Mouse (Mus musculus) gastrocnemius, postnatal 14 days (tissue): Measurements from ENCODE around the gene Cbx7. TPM values are rescaled to one million over a fixed set of nuclear protein-coding genes. Genes with fewer than 3 reads are reported as not detected.

ENCODE experiments used
- DNase-seq: peaks from one replicate; pipeline ENCODE4 v3.0.0; 2021; ENCODE audit warnings: mixed read lengths
- intact Hi-C: fragments of 180-260 bp; cut with DNase I; formaldehyde crosslinking; loops from one replicate; pipeline ENCODE4 v1.15.1; 2025; ENCODE audit warnings: low total_unique reads
- microRNA-seq, 2 experiments: library from miRNA; unstranded; fragments of <30 nt; microRNA quantifications; one replicate each; pipeline ENCODE4 v1.2.0; 2021
- total RNA-seq, 2 experiments: library from RNA; stranded (reverse); gene quantifications; 2 replicates each; pipeline ENCODE4 v1.2.3; 2021

Gene Cbx7
- total RNA-seq, 2 experiments from 2014 or later: 3.7 to 4.5 TPM

- intact Hi-C loops: no loop called here
- peak; percentile 35 for DNase-seq
These were observed 92.2 kb downstream of the Cbx7 start for GRCm38 (mm10) chr15:79878725-79879136.

- intact Hi-C loops: no loop called here
- DNase-seq: no peak
These were observed 95.5 kb downstream of the Cbx7 start for GRCm38 (mm10) chr15:79875261-79875995.

GRCm38 (mm10) chr15:79873995-79874394, 96.9 kb downstream of the Cbx7 start:
- intact Hi-C loops: no loop called here
- no peak for DNase-seq

GRCm38 (mm10) chr15:79873545-79873944, 97.4 kb downstream of the Cbx7 start:
- intact Hi-C loops: no loop called here

GRCm38 (mm10) chr15:79867260-79868002, 103.5 kb downstream of the Cbx7 start:
- intact Hi-C loops: no loop called here
- DNase-seq: no peak

More at GRCm38 (mm10) chr15:79873545-79873944, 97.4 kb downstream of the Cbx7 start:
- DNase-seq: no peak

Small RNA genes within 50 kb of the gene (microRNA-seq; reads per million reads assigned to microRNA genes)
- gene Mir7213: 3.0 to 3.8 reads per million in 2 experiments

Other genes starting within 250 kb of the Cbx7 start
- gene Sun2, start 228.6 kb downstream of the Cbx7 start, total RNA-seq: 10 to 100 TPM; 62.3 to 81.4 TPM
- gene Dnal4, start 193.3 kb downstream of the Cbx7 start, total RNA-seq: 1 to 10 TPM; 7.4 to 7.6 TPM
- gene Nptxr, start 166.4 kb downstream of the Cbx7 start, total RNA-seq: 1 to 10 TPM; 1.9 to 2.6 TPM
- under 1 TPM; 0.47 to 0.55 TPM for gene Npcd, start 136.9 kb downstream of the Cbx7 start, total RNA-seq
- gene Cbx6, start 136.4 kb downstream of the Cbx7 start, total RNA-seq: 10 to 100 TPM; 21.2 to 23.5 TPM
- gene Apobec3, start 79.5 kb downstream of the Cbx7 start, total RNA-seq: 1 to 10 TPM; 4.7 to 7.9 TPM
- 10 to 100 TPM; 25.2 to 38.5 TPM for gene Pdgfb, start 43.9 kb upstream of the Cbx7 start, total RNA-seq
- gene Syngr1, start 120.2 kb upstream of the Cbx7 start, total RNA-seq: 10 to 100 TPM; 16.6 to 20.1 TPM
- 100 to 1,000 TPM; 129 to 167 TPM for gene Rpl3, start 120.7 kb upstream of the Cbx7 start, total RNA-seq
- 10 to 100 TPM; 13.1 to 15.1 TPM for gene Tab1, start 162.0 kb upstream of the Cbx7 start, total RNA-seq
- 1 to 10 TPM; 1.3 to 3.1 TPM for gene Mgat3, start 202.6 kb upstream of the Cbx7 start, total RNA-seq